Mouse (Mus musculus) gastrocnemius, postnatal 10 days (tissue): Measurements from ENCODE around the gene Kif4. TPM values are rescaled to one million over a fixed set of nuclear protein-coding genes. Genes with fewer than 3 reads are reported as not detected.

Experiments used
- DNase-seq: peaks from one replicate; pipeline ENCODE4 v3.0.0; 2021; ENCODE audit warnings: mixed read lengths
- total RNA-seq, 2 experiments: library from RNA; stranded (reverse); gene quantifications; 2 replicates each; pipeline ENCODE4 v1.2.3; 2021

Kif4 gene
- total RNA-seq, 2 experiments from 2014 or later = 4.1 to 6.6 TPM

DNA sequence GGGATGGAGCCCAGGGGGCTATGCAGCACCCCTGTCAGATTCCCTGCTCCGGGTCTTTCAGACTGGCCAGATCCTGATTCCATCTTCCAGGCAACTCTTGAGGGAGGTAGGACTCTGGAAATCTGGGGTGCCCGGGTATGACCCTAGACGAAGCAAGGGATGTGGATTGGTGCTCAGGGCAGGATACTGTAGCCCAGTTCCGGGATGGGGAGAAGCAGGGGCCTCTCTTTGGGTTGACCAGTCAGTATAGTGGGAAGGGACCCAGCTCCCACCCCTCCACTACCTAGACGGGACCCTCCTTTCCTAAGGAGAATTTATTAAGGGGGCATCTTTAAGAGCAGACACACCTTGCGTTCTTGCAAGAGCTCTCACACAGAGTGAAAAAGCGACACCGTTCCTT, 104.7 kb downstream of the Kif4 start:
- DNase-seq = no peak

GRCm38 (mm10) chrX:100734359-100734758, 108.8 kb downstream of the Kif4 start:
- DNase-seq = no peak

- DNase-seq = peak; percentile 58
These were observed 113.4 kb downstream of the Kif4 start for GRCm38 (mm10) chrX:100738918-100739317.

GRCm38 (mm10) chrX:100739443-100739842, 113.9 kb downstream of the Kif4 start:
- no peak for DNase-seq

GRCm38 (mm10) chrX:100740785-100741184, 115.2 kb downstream of the Kif4 start:
- no peak for DNase-seq

DNA sequence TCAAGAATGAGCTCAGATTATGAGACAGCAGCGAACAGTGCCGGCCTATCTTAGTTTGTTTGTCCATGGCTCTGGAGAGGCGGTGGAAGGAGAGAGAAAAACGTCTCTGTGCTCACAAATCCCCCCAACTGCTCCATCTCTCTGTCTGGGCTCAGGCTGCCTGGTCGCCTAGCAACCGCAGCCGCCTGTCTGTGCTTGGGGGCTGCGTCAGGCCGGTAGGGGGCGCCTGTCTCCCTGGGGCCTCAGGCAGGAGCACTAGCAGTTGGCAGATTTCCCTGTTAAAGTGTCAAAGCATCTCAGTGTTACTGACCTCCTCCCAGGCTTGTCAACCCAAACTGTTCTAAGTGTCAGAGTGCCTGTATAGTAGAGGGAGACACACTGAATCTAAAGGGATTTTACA, 116.4 kb downstream of the Kif4 start:
- DNase-seq = peak; percentile 50

- no peak for DNase-seq
These were observed 140.3 kb downstream of the Kif4 start for GRCm38 (mm10) chrX:100765855-100766254.

- DNase-seq = no peak
These were observed 141.8 kb downstream of the Kif4 start, which contains the start of gene Dlg3 for GRCm38 (mm10) chrX:100767181-100767884. Gene Dlg3 (plus strand): TSS chrX:100767722.

DNA sequence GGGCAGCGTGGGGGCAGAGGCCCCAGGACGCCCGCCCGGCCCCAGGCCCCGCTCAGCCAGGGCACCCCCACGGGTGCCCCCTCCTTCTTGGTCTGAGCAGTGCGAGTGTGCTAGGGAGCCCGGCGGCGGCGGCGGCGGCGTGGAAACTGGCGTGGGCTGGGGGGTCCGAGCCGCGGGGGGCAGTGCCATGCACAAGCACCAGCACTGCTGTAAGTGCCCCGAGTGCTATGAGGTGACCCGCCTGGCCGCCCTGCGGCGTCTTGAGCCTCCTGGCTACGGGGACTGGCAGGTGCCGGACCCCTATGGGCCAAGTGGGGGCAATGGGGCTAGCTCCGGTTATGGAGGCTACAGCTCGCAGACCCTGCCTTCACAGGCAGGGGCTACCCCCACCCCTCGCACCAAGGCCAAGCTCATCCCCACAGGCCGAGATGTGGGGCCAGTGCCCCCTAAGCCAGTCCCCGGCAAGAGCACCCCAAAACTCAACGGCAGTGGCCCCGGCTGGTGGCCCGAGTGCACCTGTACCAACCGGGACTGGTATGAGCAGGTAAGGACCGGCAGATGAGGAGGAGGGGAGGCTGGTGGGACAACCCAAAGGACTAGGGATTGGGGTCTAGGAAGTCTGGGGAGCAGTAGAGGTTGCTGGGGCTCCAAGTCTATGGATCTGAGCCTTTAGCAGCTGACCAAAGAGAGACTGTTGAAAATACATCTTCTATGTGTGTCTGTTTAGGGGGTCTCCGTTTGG, 142.5 kb downstream of the Kif4 start:
- no peak for DNase-seq

DNA sequence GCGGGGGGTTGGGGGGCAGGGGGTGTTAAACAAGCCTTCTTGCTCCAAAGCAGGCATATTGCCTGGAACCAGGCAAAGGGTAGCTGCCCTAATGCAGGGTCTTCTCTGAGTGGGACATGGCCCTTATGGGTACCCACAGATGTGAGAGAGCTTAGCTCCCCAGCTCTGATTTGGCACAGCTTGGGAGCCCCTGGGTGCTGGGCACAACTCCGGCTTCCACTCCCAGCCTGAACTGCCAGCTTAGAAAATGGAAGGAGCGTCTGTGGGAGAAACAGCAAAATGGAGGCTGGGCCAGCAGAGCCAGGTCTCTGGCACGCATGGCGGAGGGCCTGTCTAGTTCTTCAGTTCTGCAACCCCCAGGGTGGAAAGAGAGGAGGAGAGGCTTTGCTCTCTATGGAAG, 143.7 kb downstream of the Kif4 start:
- DNase-seq = no peak

- DNase-seq = peak; percentile 59
These were observed 148.8 kb downstream of the Kif4 start for GRCm38 (mm10) chrX:100774341-100774811.

DNA sequence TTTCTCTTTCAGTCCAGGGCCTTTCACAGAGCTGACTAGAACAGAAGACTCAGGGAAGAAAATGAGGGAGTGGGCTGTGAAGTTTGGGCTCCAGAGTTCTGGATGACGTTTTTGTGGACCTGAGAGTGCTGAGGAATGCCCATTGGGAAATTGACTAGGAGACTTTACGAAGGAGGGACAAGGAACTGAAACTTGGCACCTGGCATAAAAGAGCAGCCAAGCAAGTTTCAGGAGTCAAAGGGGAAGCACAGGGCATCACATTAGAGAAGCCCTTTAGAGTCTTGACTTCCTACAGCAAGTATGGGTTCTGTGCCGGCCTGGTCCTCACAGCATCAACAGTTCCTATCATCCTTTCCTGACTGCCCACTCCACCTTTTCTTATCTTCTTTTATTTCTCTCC, 149.9 kb downstream of the Kif4 start:
- DNase-seq = no peak

GRCm38 (mm10) chrX:100776494-100776893, 151.0 kb downstream of the Kif4 start:
- peak; percentile 31 for DNase-seq

Other genes starting within 250 kb of the Kif4 start
- not detected for gene Otud6a, start 196.7 kb upstream of the Kif4 start, total RNA-seq
- under 1 TPM in 1 of 2 experiments, not detected in 1; 0.20 TPM for gene Awat2, start 183.0 kb upstream of the Kif4 start, total RNA-seq
- 10 to 100 TPM; 37.3 to 38.1 TPM for gene Igbp1, start 131.4 kb upstream of the Kif4 start, total RNA-seq
- gene Dgat2l6, start 100.9 kb upstream of the Kif4 start, total RNA-seq = under 1 TPM; 0.07 to 0.12 TPM
- gene Awat1, start 53.5 kb upstream of the Kif4 start, total RNA-seq = not detected
- gene P2ry4, start 30.9 kb upstream of the Kif4 start, total RNA-seq = under 1 TPM in 1 of 2 experiments, not detected in 1; 0.05 TPM
- gene Arr3, start 20.2 kb upstream of the Kif4 start, total RNA-seq = not detected
- gene Pdzd11, start 831 bp downstream of the Kif4 start, total RNA-seq = 10 to 100 TPM; 28.2 to 30.9 TPM
- 1 to 10 TPM in 1 of 2 experiments, under 1 TPM in 1; 0.23 to 1.6 TPM for gene Gdpd2, start 104.1 kb downstream of the Kif4 start, total RNA-seq
- gene Dlg3, start 142.0 kb downstream of the Kif4 start, total RNA-seq = 1 to 10 TPM; 4.1 to 5.6 TPM